ENCODE assay signal across 9 mouse cellular contexts in genomic region chr3:49641411-49641810, GRCm38 (mm10).
A peak's percentile ranks its signal among the peaks of the same experiment; 100 is the strongest.
DNase-seq lines count a peak whose midpoint lies in the region; ATAC-seq and TF ChIP-seq lines count a peak whose summit lies in the region.
"Had no signal": no experiment of that assay in that cellular context is flagged by ENCODE, and none has a peak within 500 bp of the region (broad histone marks: within the 10 kb centered on the region; RNA-seq: fewer than 3 reads in every experiment).

No protein-coding gene starts in this region.

- H3K9ac ChIP-seq in neural tube, embryonic 12.5 days = no peak overlapping the region
- H3K9ac ChIP-seq in neural tube, embryonic 15.5 days (replicated peaks) = no peak overlapping the region
- H3K9ac ChIP-seq in limb, embryonic 12.5 days (replicated peaks) = no peak overlapping the region

- no peaks in the 10 kb centered on the region for H3K27me3 ChIP-seq in neural tube, embryonic 12.5 days (replicated peaks)
- H3K27me3 ChIP-seq in neural tube, embryonic 15.5 days (replicated peaks) = no peaks in the 10 kb centered on the region
- H3K27me3 ChIP-seq in limb, embryonic 12.5 days = no peaks in the 10 kb centered on the region

- 0 out of 2 replicates have a peak, but pooled peaks have one; percentile 25 for ATAC-seq in neural tube, embryonic 12.5 days (ENCODE audit: low FRiP score, low read depth)
- no peak for ATAC-seq in neural tube, embryonic 15.5 days (ENCODE audit: low FRiP score)
- no peak for ATAC-seq in limb, embryonic 12.5 days (ENCODE audit: insufficient number of reproducible peaks, insufficient read depth, low FRiP score, low TSS enrichment, low read depth)
- ATAC-seq in erythroid progenitor cell, adult 5-6 weeks (replicated peaks; ENCODE audit: low FRiP score, poor library complexity, severe bottlenecking) = no peak

- no peak overlapping the region for H3K4me2 ChIP-seq in neural tube, embryonic 12.5 days (replicated peaks)
- H3K4me2 ChIP-seq in neural tube, embryonic 15.5 days = no peak overlapping the region
- H3K4me2 ChIP-seq in limb, embryonic 12.5 days = no peak overlapping the region

- 83% methylated on average over 1 of the region's 1 CpGs for WGBS in neural tube, embryonic 12.5 days
- 71% methylated on average over 1 of the region's 1 CpGs for WGBS in neural tube, embryonic 15.5 days
- 45% methylated on average over 1 of the region's 1 CpGs for WGBS in limb, embryonic 12.5 days

- no peak for TF ChIP-seq CTCF in gastrocnemius, adult 2 months (IDR thresholded peaks at IDR 0.05)

- intact Hi-C loops in gastrocnemius, adult 2 months (cut with DNase I) = no loop called here

- no peaks in the 10 kb centered on the region for H3K9me3 ChIP-seq in neural tube, embryonic 12.5 days
- no peaks in the 10 kb centered on the region for H3K9me3 ChIP-seq in neural tube, embryonic 15.5 days (replicated peaks)
- no peaks in the 10 kb centered on the region for H3K9me3 ChIP-seq in limb, embryonic 12.5 days

- no peaks in the 10 kb centered on the region for H3K4me1 ChIP-seq in neural tube, embryonic 12.5 days
- H3K4me1 ChIP-seq in neural tube, embryonic 15.5 days = no peaks in the 10 kb centered on the region
- H3K4me1 ChIP-seq in limb, embryonic 12.5 days (replicated peaks) = peaks cover 11% of the 10 kb centered on the region; the same call in 1 of the 2 replicates

- H3K36me3 ChIP-seq in neural tube, embryonic 12.5 days = no peaks in the 10 kb centered on the region
- no peaks in the 10 kb centered on the region for H3K36me3 ChIP-seq in neural tube, embryonic 15.5 days
- H3K36me3 ChIP-seq in limb, embryonic 12.5 days = no peaks in the 10 kb centered on the region

- no peak for DNase-seq in gastrocnemius, adult 2 months
- no peak for DNase-seq in gastrocnemius, postnatal 25 days
- DNase-seq in left cerebral cortex, adult 11 months (ENCODE audit: low spot score) = no peak
- DNase-seq in T-cell, adult 2 months (ENCODE audit: low spot score) = no peak

- H3K27ac ChIP-seq in gastrocnemius, adult 2 months = peak overlapping the region; percentile 52
- H3K27ac ChIP-seq in neural tube, embryonic 12.5 days = no peak overlapping the region
- H3K27ac ChIP-seq in neural tube, embryonic 15.5 days (replicated peaks) = no peak overlapping the region
- H3K27ac ChIP-seq in limb, embryonic 12.5 days = peak overlapping the region; percentile 36; the same call in 1 of the 2 replicates
- H3K27ac ChIP-seq: left cerebral cortex, adult 2 months had no signal

- no peak overlapping the region for H3K4me3 ChIP-seq in gastrocnemius, adult 2 months
- H3K4me3 ChIP-seq in neural tube, embryonic 12.5 days = no peak overlapping the region
- H3K4me3 ChIP-seq in neural tube, embryonic 15.5 days (replicated peaks) = no peak overlapping the region
- H3K4me3 ChIP-seq in limb, embryonic 12.5 days (replicated peaks) = no peak overlapping the region
- H3K4me3 ChIP-seq: left cerebral cortex, adult 2 months had no signal

Comparison
In these comparisons a context has a peak if more than half of its experiments do, and no peak if none do; other contexts are left out.
1. H3K27ac ChIP-seq: peak in gastrocnemius, adult 2 months (single experiment) and limb, embryonic 12.5 days (single experiment); none in neural tube, embryonic 12.5 days (single experiment) and neural tube, embryonic 15.5 days (single experiment).